16 mouse cellular contexts compared by ENCODE assay signal in the genomic region with DNA sequence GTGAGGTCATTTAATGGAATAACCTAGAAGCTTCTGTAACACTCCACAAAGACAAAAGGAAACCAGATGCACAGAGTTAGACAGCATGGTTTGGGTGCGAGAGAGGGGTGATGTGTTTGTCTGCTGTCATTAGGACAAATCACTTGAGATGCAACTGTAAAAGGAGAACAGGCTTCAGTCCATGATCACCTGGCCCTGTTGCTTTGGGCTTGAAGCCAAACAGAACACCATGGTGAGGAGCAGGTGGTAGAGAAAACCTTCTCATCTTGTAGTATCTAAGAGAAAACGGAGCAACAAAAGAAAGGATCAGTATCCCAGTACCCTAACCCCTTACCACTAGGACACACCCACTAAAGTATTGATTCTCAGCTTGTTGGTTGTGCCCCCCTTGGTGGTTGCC.
DNase-seq lines count a peak whose midpoint lies in the region.
"Had no signal": no experiment of that assay in that cellular context is flagged by ENCODE, and none has a peak within 500 bp of the region (broad histone marks: within the 10 kb centered on the region; RNA-seq: fewer than 3 reads in every experiment).

No protein-coding gene starts in this region.

- peak; percentile 25 for DNase-seq in cerebellum, adult 11-12 months
- DNase-seq in cerebellum, adult 8-10 months = no peak
- DNase-seq in cerebellum, adult 9-10 months = peak; percentile 24
- DNase-seq in cerebellum, adult 11 months = no peak
- DNase-seq in cerebellum, postnatal 14 days = peak; percentile 26 to 48
- no peak for DNase-seq in embryo, embryonic 11 days
- DNase-seq in kidney, adult 11 months = no peak
- DNase-seq: adrenal gland, adult 8-10 months; adrenal gland, postnatal 25 days; forebrain, postnatal 0 days; gastrocnemius, adult 2 months; gastrocnemius, postnatal 14 days; heart, adult 11 months; heart, postnatal 14 days; heart, postnatal 4 days; kidney, adult 2 months had no signal

Comparison
In these comparisons a context has a peak if more than half of its experiments do, and no peak if none do; other contexts are left out.
1. DNase-seq: peak in cerebellum, adult 11-12 months (single experiment), cerebellum, adult 9-10 months (single experiment) and cerebellum, postnatal 14 days (2 of 2); none in cerebellum, adult 8-10 months (single experiment), cerebellum, adult 11 months (single experiment), embryo, embryonic 11 days (single experiment) and kidney, adult 11 months (single experiment).